Mouse (Mus musculus) left cerebral cortex, postnatal 25 days (tissue): ENCODE measurements around the gene Gm12216. TPM values are rescaled to one million over a fixed set of nuclear protein-coding genes. Genes with fewer than 3 reads are reported as not detected.

ENCODE experiments used
- DNase-seq, 2 experiments: peaks; one replicate each; pipeline ENCODE4 v3.0.0; 2022; ENCODE audit warnings: low spot score in 2 of 2, mixed read lengths in 1 of 2
- intact Hi-C: fragments of 180-260 bp; cut with DNase I; formaldehyde crosslinking; loops from one replicate; pipeline ENCODE4 v1.15.1; 2025
- total RNA-seq, 2 experiments: library from RNA; stranded (reverse); gene quantifications; 2 replicates each; pipeline ENCODE4 v1.2.3; 2021

The Gm12216 gene
- total RNA-seq, 2 experiments from 2014 or later, result 2.2 to 3.5 TPM

GRCm38 (mm10) chr11:53803093-53803492 lies 56.0 kb downstream of the Gm12216 start:
- intact Hi-C loops, result no loop called here
- DNase-seq, result no peak

- no peak for DNase-seq
- intact Hi-C loops, result no loop called here
These were observed 58.1 kb downstream of the Gm12216 start for GRCm38 (mm10) chr11:53800975-53801374.

- DNase-seq, result no peak
These were observed 59.0 kb downstream of the Gm12216 start for GRCm38 (mm10) chr11:53800036-53800435.

GRCm38 (mm10) chr11:53798041-53798711 lies 60.9 kb downstream of the Gm12216 start:
- intact Hi-C loops, result no loop called here
- no peak for DNase-seq

More at GRCm38 (mm10) chr11:53800036-53800435, 59.0 kb downstream of the Gm12216 start:
- intact Hi-C loops, result no loop called here

GRCm38 (mm10) chr11:53797386-53797920 lies 61.6 kb downstream of the Gm12216 start:
- no peak for DNase-seq

GRCm38 (mm10) chr11:53796409-53797151 lies 62.5 kb downstream of the Gm12216 start:
- intact Hi-C loops, result no loop called here
- peak; percentile 8 to 22 for DNase-seq

More at GRCm38 (mm10) chr11:53797386-53797920, 61.6 kb downstream of the Gm12216 start:
- intact Hi-C loops, result no loop called here

- no peak for DNase-seq
- intact Hi-C loops, result no loop called here
These were observed 63.2 kb downstream of the Gm12216 start for GRCm38 (mm10) chr11:53795813-53796212.

- no peak for DNase-seq
- intact Hi-C loops, result no loop called here
These were observed 64.1 kb downstream of the Gm12216 start for GRCm38 (mm10) chr11:53794671-53795557.

- intact Hi-C loops, result no loop called here
- DNase-seq, result peak in 1 of 2 experiments; percentile 21
These were observed 65.0 kb downstream of the Gm12216 start for GRCm38 (mm10) chr11:53794015-53794414.

- intact Hi-C loops, result no loop called here
- peak; percentile 29 to 82 for DNase-seq
These were observed 66.1 kb downstream of the Gm12216 start for GRCm38 (mm10) chr11:53792986-53793385.

GRCm38 (mm10) chr11:53789277-53789676 lies 69.8 kb downstream of the Gm12216 start:
- DNase-seq, result no peak
- intact Hi-C loops, result no loop called here

GRCm38 (mm10) chr11:53788196-53788595 lies 70.9 kb downstream of the Gm12216 start:
- DNase-seq, result no peak
- intact Hi-C loops, result no loop called here

- intact Hi-C loops, result no loop called here
- no peak for DNase-seq
These were observed 72.7 kb downstream of the Gm12216 start for GRCm38 (mm10) chr11:53786058-53787031.

GRCm38 (mm10) chr11:53785311-53785936 lies 73.6 kb downstream of the Gm12216 start:
- DNase-seq, result no peak
- intact Hi-C loops, result no loop called here

GRCm38 (mm10) chr11:53783288-53783687 lies 75.8 kb downstream of the Gm12216 start:
- DNase-seq, result no peak
- intact Hi-C loops, result no loop called here

GRCm38 (mm10) chr11:53781964-53782363 lies 77.1 kb downstream of the Gm12216 start:
- intact Hi-C loops, result no loop called here

GRCm38 (mm10) chr11:53781201-53781775 lies 77.8 kb downstream of the Gm12216 start:
- no peak for DNase-seq
- intact Hi-C loops, result no loop called here

More at GRCm38 (mm10) chr11:53781964-53782363, 77.1 kb downstream of the Gm12216 start:
- DNase-seq, result no peak

GRCm38 (mm10) chr11:53780262-53780661 lies 78.8 kb downstream of the Gm12216 start:
- intact Hi-C loops, result no loop called here
- DNase-seq, result no peak
